Mouse (Mus musculus): ENCODE data around the gene Traf1. TPM values are rescaled to one million over a fixed set of nuclear protein-coding genes. Genes with fewer than 3 reads are reported as not detected.

Gene Traf1
- polyA plus RNA-seq, 1 experiment from 2014 or later = 0.37 TPM

- no peak overlapping the region for H3K4me2 ChIP-seq
- no peaks in the 10 kb centered on the region for H3K9me3 ChIP-seq
- H3K27me3 ChIP-seq = peaks cover 11% of the 10 kb centered on the region
- no peak for ATAC-seq (ENCODE audit: low FRiP score)
- WGBS = 69% methylated on average over 9 of the region's 9 CpGs
- H3K27ac ChIP-seq = no peak overlapping the region
- no peak overlapping the region for H3K4me3 ChIP-seq (replicated peaks)
- no peak overlapping the region for H3K9ac ChIP-seq
- no peaks in the 10 kb centered on the region for H3K36me3 ChIP-seq (replicated peaks)
- H3K4me1 ChIP-seq = peaks cover 8% of the 10 kb centered on the region; the same call in 1 of the 2 replicates
These were observed 3.1 kb upstream of the Traf1 start for GRCm38 (mm10) chr2:34964651-34965050.

GRCm38 (mm10) chr2:34964230-34964629 is 2.7 kb upstream of the Traf1 start:
- no peak for ATAC-seq (ENCODE audit: low FRiP score)
- Histone ChIP-seq H3K4me3 (replicated peaks) (no peak overlapping the region), H3K27ac (no peak overlapping the region), H3K36me3 (replicated peaks) (no peaks in the 10 kb centered on the region), H3K4me1 (peaks cover 8% of the 10 kb centered on the region; the same call in 1 of the 2 replicates), H3K4me2 (no peak overlapping the region), H3K27me3 (peaks cover 11% of the 10 kb centered on the region), H3K9ac (no peak overlapping the region), H3K9me3 (no peaks in the 10 kb centered on the region)
- 88% methylated on average over 6 of the region's 6 CpGs for WGBS

GRCm38 (mm10) chr2:34963371-34963956 is 1.9 kb upstream of the Traf1 start:
- no peak overlapping the region for H3K9ac ChIP-seq
- H3K36me3 ChIP-seq (replicated peaks) = no peaks in the 10 kb centered on the region
- H3K4me1 ChIP-seq = peaks cover 8% of the 10 kb centered on the region; the same call in 1 of the 2 replicates
- H3K4me2 ChIP-seq = no peak overlapping the region
- H3K9me3 ChIP-seq = no peaks in the 10 kb centered on the region
- ATAC-seq (ENCODE audit: low FRiP score) = no peak
- WGBS = 87% methylated on average over 13 of the region's 13 CpGs
- no peak overlapping the region for H3K27ac ChIP-seq
- no peak overlapping the region for H3K4me3 ChIP-seq (replicated peaks)
- H3K27me3 ChIP-seq = peaks cover 11% of the 10 kb centered on the region

- Histone ChIP-seq H3K9me3 (no peaks in the 10 kb centered on the region), H3K4me3 (replicated peaks) (no peak overlapping the region), H3K36me3 (replicated peaks) (no peaks in the 10 kb centered on the region), H3K27me3 (peaks cover 11% of the 10 kb centered on the region), H3K4me1 (peaks cover 8% of the 10 kb centered on the region; the same call in 1 of the 2 replicates), H3K9ac (no peak overlapping the region), H3K4me2 (no peak overlapping the region), H3K27ac (no peak overlapping the region)
- ATAC-seq (ENCODE audit: low FRiP score) = no peak
- WGBS = 93% methylated on average over 9 of the region's 9 CpGs
These were observed 1.3 kb upstream of the Traf1 start for GRCm38 (mm10) chr2:34962893-34963292.

GRCm38 (mm10) chr2:34962211-34962610 is 639 bp upstream of the Traf1 start:
- Histone ChIP-seq H3K9ac (no peak overlapping the region), H3K9me3 (no peaks in the 10 kb centered on the region), H3K36me3 (replicated peaks) (no peaks in the 10 kb centered on the region), H3K4me3 (replicated peaks) (no peak overlapping the region), H3K4me1 (peaks cover 8% of the 10 kb centered on the region; the same call in 1 of the 2 replicates), H3K27ac (no peak overlapping the region), H3K4me2 (no peak overlapping the region), H3K27me3 (peaks cover 11% of the 10 kb centered on the region)
- ATAC-seq (ENCODE audit: low FRiP score) = no peak
- 90% methylated on average over 2 of the region's 2 CpGs for WGBS

- Histone ChIP-seq H3K27ac (no peak overlapping the region), H3K9ac (no peak overlapping the region), H3K4me2 (peak overlapping the region; percentile 38; the same call in 1 of the 2 replicates), H3K27me3 (peaks cover 11% of the 10 kb centered on the region), H3K9me3 (no peaks in the 10 kb centered on the region), H3K4me1 (peaks cover 8% of the 10 kb centered on the region; the same call in 1 of the 2 replicates), H3K36me3 (replicated peaks) (no peaks in the 10 kb centered on the region), H3K4me3 (replicated peaks) (peak overlapping the region; percentile 8; the same call in 1 of the 2 replicates)
- no peak for ATAC-seq (ENCODE audit: low FRiP score)
- 76% methylated on average over 6 of the region's 6 CpGs for WGBS
These were observed 606 bp downstream of the Traf1 start for GRCm38 (mm10) chr2:34960966-34961365.

- peaks cover 8% of the 10 kb centered on the region; the same call in 1 of the 2 replicates for H3K4me1 ChIP-seq
- no peak for ATAC-seq (ENCODE audit: low FRiP score)
- H3K36me3 ChIP-seq (replicated peaks) = no peaks in the 10 kb centered on the region
- no peak overlapping the region for H3K4me2 ChIP-seq
- H3K9me3 ChIP-seq = no peaks in the 10 kb centered on the region
- peaks cover 11% of the 10 kb centered on the region for H3K27me3 ChIP-seq
- no peak overlapping the region for H3K9ac ChIP-seq
- H3K27ac ChIP-seq = no peak overlapping the region
- WGBS = 86% methylated on average over 5 of the region's 5 CpGs
- H3K4me3 ChIP-seq (replicated peaks) = no peak overlapping the region
These were observed 1.1 kb downstream of the Traf1 start for GRCm38 (mm10) chr2:34960466-34960865.

- ATAC-seq (ENCODE audit: low FRiP score) = no peak
- Histone ChIP-seq H3K9ac (no peak overlapping the region), H3K27me3 (peaks cover 11% of the 10 kb centered on the region), H3K9me3 (no peaks in the 10 kb centered on the region), H3K4me3 (replicated peaks) (no peak overlapping the region), H3K4me1 (0 out of 2 replicates have a peak, but pooled peaks cover 4% of the 10 kb centered on the region), H3K36me3 (replicated peaks) (no peaks in the 10 kb centered on the region), H3K4me2 (no peak overlapping the region), H3K27ac (no peak overlapping the region)
- 92% methylated on average over 7 of the region's 7 CpGs for WGBS
These were observed 3.0 kb downstream of the Traf1 start for GRCm38 (mm10) chr2:34958582-34958981.

GRCm38 (mm10) chr2:34958036-34958435 is 3.5 kb downstream of the Traf1 start:
- ATAC-seq (ENCODE audit: low FRiP score) = no peak
- 85% methylated on average over 7 of the region's 7 CpGs for WGBS
- Histone ChIP-seq H3K9ac (no peak overlapping the region), H3K4me1 (0 out of 2 replicates have a peak, but pooled peaks cover 4% of the 10 kb centered on the region), H3K4me2 (no peak overlapping the region), H3K36me3 (replicated peaks) (no peaks in the 10 kb centered on the region), H3K9me3 (no peaks in the 10 kb centered on the region), H3K4me3 (replicated peaks) (no peak overlapping the region), H3K27me3 (peaks cover 11% of the 10 kb centered on the region), H3K27ac (no peak overlapping the region)

GRCm38 (mm10) chr2:34957405-34957804 is 4.2 kb downstream of the Traf1 start:
- Histone ChIP-seq H3K27ac (no peak overlapping the region), H3K36me3 (replicated peaks) (no peaks in the 10 kb centered on the region), H3K4me1 (0 out of 2 replicates have a peak, but pooled peaks cover 4% of the 10 kb centered on the region), H3K9me3 (no peaks in the 10 kb centered on the region), H3K9ac (no peak overlapping the region), H3K27me3 (peaks cover 11% of the 10 kb centered on the region), H3K4me2 (no peak overlapping the region), H3K4me3 (replicated peaks) (no peak overlapping the region)
- ATAC-seq (ENCODE audit: low FRiP score) = no peak
- 72% methylated on average over 1 of the region's 1 CpGs for WGBS

GRCm38 (mm10) chr2:34956941-34957340 is 4.6 kb downstream of the Traf1 start:
- Histone ChIP-seq H3K36me3 (replicated peaks) (no peaks in the 10 kb centered on the region), H3K4me3 (replicated peaks) (no peak overlapping the region), H3K27ac (no peak overlapping the region), H3K9me3 (no peaks in the 10 kb centered on the region), H3K4me2 (no peak overlapping the region), H3K4me1 (0 out of 2 replicates have a peak, but pooled peaks cover 4% of the 10 kb centered on the region), H3K27me3 (peaks cover 9% of the 10 kb centered on the region), H3K9ac (no peak overlapping the region)
- no peak for ATAC-seq (ENCODE audit: low FRiP score)
- 63% methylated on average over 5 of the region's 5 CpGs for WGBS

- H3K27me3 ChIP-seq = no peaks in the 10 kb centered on the region
- no peak overlapping the region for H3K9ac ChIP-seq
- H3K4me3 ChIP-seq (replicated peaks) = no peak overlapping the region
- H3K4me1 ChIP-seq = no peaks in the 10 kb centered on the region
- H3K36me3 ChIP-seq (replicated peaks) = no peaks in the 10 kb centered on the region
- no peaks in the 10 kb centered on the region for H3K9me3 ChIP-seq
- no peak for ATAC-seq (ENCODE audit: low FRiP score)
- H3K4me2 ChIP-seq = no peak overlapping the region
- H3K27ac ChIP-seq = no peak overlapping the region
These were observed 7.2 kb downstream of the Traf1 start for GRCm38 (mm10) chr2:34954344-34954743.

GRCm38 (mm10) chr2:34953547-34954116 is 7.9 kb downstream of the Traf1 start:
- no peak for ATAC-seq (ENCODE audit: low FRiP score)
- WGBS = 85% methylated on average over 2 of the region's 2 CpGs
- H3K27ac ChIP-seq = no peak overlapping the region
- H3K9me3 ChIP-seq = no peaks in the 10 kb centered on the region
- H3K27me3 ChIP-seq = no peaks in the 10 kb centered on the region
- H3K4me2 ChIP-seq = no peak overlapping the region
- H3K9ac ChIP-seq = no peak overlapping the region
- H3K4me3 ChIP-seq (replicated peaks) = no peak overlapping the region
- no peaks in the 10 kb centered on the region for H3K4me1 ChIP-seq
- no peaks in the 10 kb centered on the region for H3K36me3 ChIP-seq (replicated peaks)
